Mouse (Mus musculus): Measurements from ENCODE around the gene Tnfrsf1a.
"Not testable (repeated sequence)": the region's sequence is repeated elsewhere in the genome, so short reads cannot be mapped to it uniquely, and the experiment has no call there.

Gene Tnfrsf1a

DNA sequence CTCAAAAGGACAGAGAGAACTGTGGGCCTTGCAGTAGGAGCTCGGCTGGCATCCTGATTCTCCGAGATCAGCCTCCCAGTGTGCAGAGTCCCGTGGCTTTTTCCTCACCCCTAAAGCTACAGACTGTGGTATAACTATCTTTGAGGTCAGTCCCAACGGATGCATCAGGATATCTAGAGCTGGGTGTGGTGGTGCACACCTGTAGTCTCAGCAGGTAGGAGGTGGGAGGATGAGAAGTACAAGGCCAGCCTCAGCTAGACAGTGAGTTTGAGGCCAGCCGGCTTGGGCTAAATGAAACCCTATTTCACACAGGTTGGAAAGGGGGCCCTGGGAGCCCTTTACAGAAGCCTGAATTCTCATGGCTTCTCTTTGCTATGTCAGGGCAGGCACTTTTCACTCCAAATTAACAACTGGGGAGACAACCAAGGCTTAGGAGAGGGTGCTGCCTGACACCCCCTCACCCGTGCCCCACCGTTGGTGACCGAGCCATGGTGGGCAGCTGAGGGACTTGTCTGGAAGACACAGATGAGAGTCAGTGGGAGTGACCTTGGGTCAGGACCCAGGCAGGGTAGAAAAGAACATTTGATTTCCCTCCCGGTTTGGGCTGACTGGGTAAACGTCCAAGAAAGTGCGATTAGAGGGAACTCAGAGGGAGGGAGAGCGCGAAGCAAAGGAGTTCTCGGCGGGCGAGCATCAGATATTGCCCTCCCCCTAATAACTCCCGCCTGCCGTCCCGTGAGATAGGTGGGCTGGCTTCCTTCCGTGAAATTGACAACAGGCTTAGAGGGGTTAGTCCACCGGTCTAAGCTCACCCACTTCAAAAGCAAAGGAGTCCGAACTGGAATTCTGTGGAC, at the start of gene Tnfrsf1a:
Tnfrsf1a (plus strand) TSS at position 642 of the 854 bp plus-strand sequence.
- DNase-seq = no peak

DNA sequence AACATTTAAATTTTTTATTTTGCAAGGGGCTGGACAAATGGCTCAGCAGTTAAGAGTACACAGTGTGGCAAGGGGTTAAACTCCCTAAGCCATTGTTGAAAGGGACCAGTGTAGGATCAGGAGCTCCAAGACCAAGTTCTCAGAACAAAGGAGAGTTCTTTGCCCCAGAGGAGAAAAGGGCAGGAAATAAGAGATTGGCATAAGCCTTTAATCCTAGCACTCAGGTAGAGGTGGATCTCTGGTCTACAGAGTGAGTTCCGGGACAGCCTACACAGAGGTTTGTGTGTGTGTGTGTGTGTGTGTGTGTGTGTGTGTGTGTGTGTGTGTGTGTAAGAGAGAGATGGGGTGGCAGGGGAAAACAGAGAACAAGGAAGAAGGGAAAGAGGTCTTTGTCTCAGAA, 48.2 kb upstream of the Tnfrsf1a start:
- no peak for DNase-seq

GRCm38 (mm10) chr6:125302231-125302982, 46.8 kb upstream of the Tnfrsf1a start:
- no peak for DNase-seq

DNA sequence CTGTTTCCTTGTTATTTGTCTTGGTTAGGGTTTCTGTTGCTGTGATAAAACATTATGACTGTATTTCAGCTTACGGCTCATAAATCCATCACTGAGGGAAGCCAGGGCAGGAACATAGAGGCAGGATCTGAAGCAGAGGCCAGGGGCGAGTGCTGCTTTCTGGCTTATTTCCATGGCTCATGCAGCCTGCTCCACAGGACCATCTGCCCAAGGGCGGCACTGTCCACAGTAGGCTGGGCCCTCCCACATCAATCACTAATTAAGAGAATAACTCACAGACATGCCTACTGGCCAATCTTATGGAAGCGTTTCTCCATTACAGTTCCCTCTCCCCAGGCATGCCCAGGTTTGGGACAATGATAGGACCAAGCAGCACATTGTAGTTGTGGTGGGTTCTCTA, 45.9 kb upstream of the Tnfrsf1a start:
- no peak for DNase-seq

DNA sequence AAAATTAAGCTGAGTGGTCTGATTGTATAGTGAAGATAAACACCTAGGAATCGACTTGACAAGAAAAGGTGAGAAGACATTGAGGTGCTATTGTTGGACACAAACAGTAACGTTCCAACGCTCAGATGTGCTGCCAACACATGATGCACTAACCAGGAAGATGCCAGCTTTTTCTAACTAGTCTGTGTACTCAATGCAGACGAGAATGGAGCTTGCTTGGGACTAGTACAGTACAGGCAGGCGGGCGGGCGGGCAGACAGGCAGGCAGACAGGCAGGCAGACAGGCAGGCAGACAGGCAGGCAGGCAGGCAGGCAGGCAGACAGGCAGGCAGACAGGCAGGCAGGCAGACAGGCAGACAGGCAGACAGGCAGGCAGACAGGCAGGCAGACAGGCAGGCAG, 44.8 kb upstream of the Tnfrsf1a start:
- DNase-seq = not testable (repeated sequence)

- DNase-seq = no peak
Measured at GRCm38 (mm10) chr6:125305465-125305864, 43.7 kb upstream of the Tnfrsf1a start.

DNA sequence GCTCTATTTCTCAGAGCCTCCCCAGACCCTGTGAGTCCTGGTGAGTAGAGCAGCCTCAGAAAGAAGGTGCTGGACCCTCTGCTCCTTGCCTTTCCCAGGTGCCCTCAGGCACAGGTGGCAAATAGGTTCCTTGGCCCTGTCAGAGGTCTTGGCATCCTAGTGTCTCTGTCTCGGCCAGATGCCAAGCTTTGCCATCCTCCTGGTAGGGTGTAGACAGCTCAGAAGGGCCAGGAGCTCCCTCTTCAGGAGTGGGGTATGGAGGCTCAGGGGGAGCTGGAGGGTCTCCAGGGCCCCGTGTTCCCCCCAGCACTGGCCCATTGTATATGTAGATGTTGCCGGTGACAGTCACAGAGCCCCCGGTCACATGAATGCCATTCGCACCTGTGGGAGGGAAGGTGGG, 42.1 kb upstream of the Tnfrsf1a start:
- no peak for DNase-seq

DNA sequence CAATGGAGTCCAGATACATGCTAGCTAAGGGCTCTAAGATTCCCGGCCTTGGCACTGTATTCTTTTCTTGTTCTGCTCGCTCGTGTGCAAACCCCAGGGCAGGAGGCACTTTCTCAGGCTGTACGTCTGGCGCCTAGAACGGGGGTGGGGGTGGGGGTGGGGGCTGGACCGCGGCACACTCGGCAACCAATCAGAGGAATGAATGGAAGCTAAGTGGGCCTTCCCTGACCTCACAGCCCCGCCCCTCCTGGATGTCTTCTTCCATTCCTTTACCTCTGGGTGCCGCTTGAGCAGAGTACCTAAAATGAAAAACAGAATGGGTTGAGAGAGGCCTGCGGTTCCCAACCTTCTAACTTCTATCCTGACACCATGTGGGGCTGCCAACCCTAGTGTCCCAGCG, 40.2 kb upstream of the Tnfrsf1a start:
- DNase-seq = no peak

- no peak for DNase-seq
Measured at GRCm38 (mm10) chr6:125309406-125309805, 39.8 kb upstream of the Tnfrsf1a start.

- no peak for DNase-seq
Measured at GRCm38 (mm10) chr6:125312171-125312570, 37.0 kb upstream of the Tnfrsf1a start.

DNA sequence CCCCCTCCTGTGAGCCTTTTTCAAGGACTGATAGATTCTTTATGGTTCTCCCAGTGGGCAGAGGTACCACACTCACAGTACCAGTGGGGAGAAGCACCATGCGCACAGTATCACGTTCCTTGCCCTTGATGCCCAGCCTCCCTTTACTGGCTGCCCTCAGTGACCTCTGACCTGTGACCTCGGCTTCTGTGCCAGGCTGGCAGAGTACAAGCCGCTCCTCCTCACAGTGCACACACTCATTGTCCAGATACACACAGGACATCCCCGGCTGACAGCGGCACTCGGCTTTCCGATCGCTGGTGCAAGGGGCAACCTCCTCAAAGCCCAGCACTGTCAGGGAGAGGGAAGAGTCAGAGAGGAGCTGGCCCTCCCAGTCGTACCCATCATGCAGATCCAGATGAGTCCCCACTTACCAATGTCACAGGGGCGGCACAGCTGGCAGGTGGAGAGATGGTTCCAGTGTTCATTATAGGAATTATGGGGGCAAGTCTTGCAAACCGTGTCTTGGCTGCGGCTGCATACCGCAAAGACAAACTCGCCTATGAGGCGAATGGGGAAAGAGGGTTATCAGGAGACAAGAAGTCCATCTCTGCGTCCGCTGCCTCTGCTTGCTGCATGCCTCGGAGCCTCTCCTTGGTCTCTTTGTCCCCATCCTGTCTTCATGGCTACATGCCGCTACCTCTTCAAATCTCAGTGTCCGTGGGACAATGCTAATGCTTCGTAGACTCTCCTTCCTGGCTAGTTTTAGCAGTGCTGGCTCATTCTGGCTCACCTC, 36.4 kb upstream of the Tnfrsf1a start:
- DNase-seq = peak in 1 of 2 experiments; percentile 49

- DNase-seq = peak; percentile 86 to 90
Measured at GRCm38 (mm10) chr6:125313546-125314230, 35.5 kb upstream of the Tnfrsf1a start, which contains the start of gene Ltbr. Gene Ltbr, minus strand, starts transcription at chr6:125313885.

- no peak for DNase-seq
Measured at GRCm38 (mm10) chr6:125314231-125314563, 35.0 kb upstream of the Tnfrsf1a start.

DNA sequence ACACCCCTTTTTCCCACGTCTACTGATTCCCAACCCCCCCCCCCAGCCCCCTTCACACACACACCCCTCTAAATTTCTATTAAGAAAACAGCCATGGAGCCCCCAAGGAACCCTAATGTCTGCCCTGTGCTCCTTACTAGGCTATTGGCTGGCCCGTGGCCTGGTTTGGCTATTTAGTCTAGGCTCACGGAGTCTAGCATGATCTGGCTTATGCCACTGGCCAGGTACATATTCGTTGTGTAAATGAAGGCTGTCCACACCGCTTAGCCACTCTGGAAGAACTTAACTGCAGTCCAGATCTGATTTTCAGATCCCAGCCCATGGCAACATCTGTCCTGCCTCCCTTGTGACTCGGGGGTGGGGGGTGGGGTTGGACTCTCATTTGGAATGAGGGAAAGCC, 34.4 kb upstream of the Tnfrsf1a start:
- peak; percentile 48 to 70 for DNase-seq

DNA sequence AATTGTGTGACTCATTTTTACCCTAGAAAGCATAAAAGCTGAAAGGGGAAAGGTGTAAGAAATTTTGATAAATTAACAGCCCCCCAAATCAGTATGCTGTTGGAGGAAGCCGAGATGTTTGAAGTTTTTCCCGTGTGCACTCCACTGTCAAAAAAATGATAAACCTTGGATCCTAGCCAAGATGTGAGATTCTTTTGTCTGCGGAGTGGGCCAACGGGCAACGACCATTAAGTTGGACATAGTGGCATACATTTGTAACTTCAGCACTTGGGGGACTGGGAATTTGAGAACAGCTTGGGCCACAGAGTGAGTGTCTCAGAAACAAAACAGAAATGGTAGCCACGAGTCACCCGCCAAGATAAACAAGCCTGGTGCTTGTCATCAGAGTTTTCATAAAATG, 32.1 kb upstream of the Tnfrsf1a start:
- no peak for DNase-seq

DNA sequence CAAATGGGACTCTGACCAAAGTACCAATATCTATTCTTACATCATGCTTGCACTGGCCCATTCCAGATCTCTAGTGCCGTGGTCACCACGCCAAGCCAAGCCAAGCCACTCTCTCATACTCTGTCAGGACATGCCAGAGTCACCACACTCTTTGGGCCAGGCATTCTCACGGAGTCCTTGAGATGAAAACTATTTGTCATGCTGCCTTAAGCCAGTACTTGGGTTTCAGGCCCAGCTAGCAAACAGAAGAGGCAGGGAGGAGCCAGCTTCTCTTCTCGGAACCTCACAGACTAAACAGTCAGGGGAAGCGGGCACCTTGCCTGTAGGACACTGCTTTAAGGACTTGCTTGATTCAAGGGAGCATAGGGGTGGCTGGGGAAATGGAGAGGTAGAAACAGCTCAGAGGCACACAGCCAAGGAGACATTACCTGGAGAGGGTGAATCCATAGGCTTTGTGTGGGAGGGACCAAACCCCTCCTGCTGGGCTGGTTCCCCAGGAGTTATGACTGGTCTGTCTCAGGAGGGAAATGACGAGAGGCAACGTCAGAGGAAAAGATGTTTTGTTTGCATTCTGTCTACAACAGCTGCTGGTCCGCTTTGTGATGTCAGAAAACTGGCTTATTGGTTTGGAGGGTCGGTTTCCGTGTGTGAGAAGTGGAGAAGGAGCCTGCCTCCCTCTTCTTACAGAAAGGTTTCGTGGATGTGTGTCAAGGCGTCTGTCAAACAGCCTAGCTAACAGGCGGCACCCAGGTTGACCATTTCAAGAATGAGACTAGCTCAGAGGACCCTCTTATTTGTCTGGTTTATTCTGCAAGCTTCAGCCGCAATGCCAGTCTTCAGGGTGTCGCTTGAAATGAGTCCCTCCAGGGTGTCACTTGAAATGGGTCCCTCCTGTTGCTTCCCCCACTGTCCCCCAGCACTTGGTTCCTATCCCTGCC, 29.9 kb upstream of the Tnfrsf1a start:
- DNase-seq = no peak

DNA sequence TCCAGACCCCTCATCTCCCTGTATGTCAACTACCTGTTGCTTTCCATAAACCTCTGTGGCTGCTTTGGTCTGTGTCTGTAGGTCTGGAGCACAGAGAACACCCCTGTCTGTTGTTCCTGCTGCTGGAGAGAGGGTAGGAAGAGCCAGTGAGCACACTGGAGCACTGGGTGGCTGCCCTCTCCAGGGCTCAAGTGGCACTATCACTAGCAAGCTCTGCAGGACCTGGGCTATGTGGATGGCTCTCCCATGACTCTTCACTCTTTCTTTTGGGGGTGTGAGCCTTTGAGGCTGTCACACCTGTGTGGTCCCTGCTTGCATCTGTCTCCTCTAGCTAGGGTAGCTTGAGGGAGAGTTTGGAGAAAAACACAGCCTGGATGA, 29.3 kb upstream of the Tnfrsf1a start:
- no peak for DNase-seq

GRCm38 (mm10) chr6:125320323-125320722, 28.8 kb upstream of the Tnfrsf1a start, which contains the start of gene Scnn1a:
Gene Scnn1a, plus strand, starts transcription at chr6:125320659.
- peak; percentile 56 to 80 for DNase-seq

DNA sequence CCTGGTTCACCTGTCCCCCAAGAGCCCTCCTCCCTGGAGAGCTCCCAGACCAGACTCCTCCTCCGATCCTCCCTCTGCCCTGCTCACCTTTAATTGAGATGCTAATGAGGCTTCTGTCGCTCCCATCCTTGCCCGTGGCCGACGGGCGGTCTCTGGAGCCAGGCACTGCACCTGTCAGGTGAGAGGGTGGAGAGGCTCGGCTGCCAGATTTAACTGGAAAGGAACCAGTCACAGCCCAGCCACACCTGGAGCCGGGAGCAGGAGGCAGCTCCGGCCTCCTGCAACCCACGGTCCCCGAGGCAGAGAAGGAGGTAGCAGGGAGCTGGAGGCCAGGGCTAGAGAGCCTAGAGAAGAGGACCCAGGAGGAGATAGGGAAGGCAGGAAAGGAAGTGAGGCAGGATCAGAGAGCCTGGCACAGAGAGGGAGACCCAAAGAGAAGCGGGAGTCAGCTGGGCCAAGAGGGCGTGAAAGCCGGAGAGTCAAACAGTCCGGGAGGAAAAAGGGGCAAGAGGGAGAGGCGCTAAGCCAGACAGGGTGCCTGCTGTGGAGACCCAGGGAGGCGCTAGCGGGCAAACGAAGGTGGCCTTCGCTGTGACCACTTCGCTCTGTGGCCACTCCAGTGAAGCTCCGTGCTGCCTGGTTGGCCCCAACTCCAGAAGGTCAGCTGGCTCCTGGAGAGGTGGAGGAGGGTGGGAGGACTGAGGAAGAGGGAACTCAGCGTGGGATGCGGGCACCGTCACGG, 27.9 kb upstream of the Tnfrsf1a start:
- DNase-seq = peak; percentile 69 to 87

- DNase-seq = no peak
Measured at GRCm38 (mm10) chr6:125322794-125323193, 26.4 kb upstream of the Tnfrsf1a start.

GRCm38 (mm10) chr6:125323547-125323946, 25.6 kb upstream of the Tnfrsf1a start:
- no peak for DNase-seq
